Mouse (Mus musculus): ENCODE measurements around the gene Basp1. TPM values are rescaled to one million over a fixed set of nuclear protein-coding genes. Genes with fewer than 3 reads are reported as not detected.
A peak's percentile ranks its signal among the peaks of the same experiment; 100 is the strongest.

Basp1 gene
- total and polyA plus RNA-seq, 3 experiments = 0.04 to 2.5 (median 1.6) TPM

DNA sequence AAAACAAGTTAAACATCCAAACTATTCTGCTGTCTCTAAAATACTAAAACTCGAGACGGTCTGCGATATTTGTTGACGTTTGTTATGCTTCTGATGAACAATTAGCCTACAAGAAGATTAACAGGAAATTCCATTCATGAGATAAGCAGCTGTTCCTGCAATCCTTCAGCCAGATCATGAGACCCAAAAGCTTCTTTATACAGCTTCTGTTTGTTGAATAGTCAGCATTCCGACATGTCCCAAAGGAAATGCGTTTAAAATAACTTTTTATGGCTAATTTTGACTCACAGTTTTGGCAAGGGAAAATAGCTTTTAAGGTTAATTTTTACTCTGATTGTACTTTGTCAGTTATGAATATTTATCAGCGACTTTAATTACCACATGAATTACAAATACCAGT, 46.3 kb upstream of the Basp1 start:
- no peaks in the 10 kb centered on the region for H3K79me2 ChIP-seq (replicated peaks; ENCODE audit: control insufficient read depth, extremely low read depth, insufficient read depth, poor library complexity, severe bottlenecking)
- dilution Hi-C loops (cut with MboI; ENCODE audit: extremely low pct_ligation_motif_present, extremely low pct_unique_long_range_greater_than_20kb, low sequenced_read_pairs) (no loop called here), in situ Hi-C loops (cut with MboI; ENCODE audit: low pct_ligation_motif_present, low pct_unique_long_range_greater_than_20kb, low sequenced_read_pairs) (no loop called here)
- no peak overlapping the region for H3K27ac ChIP-seq (ENCODE audit: insufficient read depth, low read depth)
- no peaks in the 10 kb centered on the region for H3K36me3 ChIP-seq (replicated peaks in 1 of 2; ENCODE audit: control insufficient read depth in 1 of 2, insufficient read depth in 1 of 2, low read length in 1 of 2)
- no peak overlapping the region for H3K4me2 ChIP-seq (ENCODE audit: insufficient read depth, low read depth, poor library complexity, severe bottlenecking)
- no peak for DNase-seq (ENCODE audit: extremely low read depth)
- H3K4me1 ChIP-seq (ENCODE audit: control insufficient read depth in 1 of 2, insufficient read depth in 2 of 2) = peaks cover 0 to 8% of the 10 kb centered on the region in 2 experiments; a peak in 1 of 4 replicates
- H3K4me3 ChIP-seq (replicated peaks in 1 of 3; ENCODE audit: low read depth in 2 of 3, low read length in 2 of 3, poor library complexity in 1 of 3) = no peak overlapping the region
- no peaks in the 10 kb centered on the region for H3K27me3 ChIP-seq (replicated peaks)
- TF ChIP-seq IRF4 (IDR thresholded peaks at IDR 0.05; ENCODE audit: low read depth, low read length) = no peak
- no peak for TF ChIP-seq CHD1 (IDR thresholded peaks at IDR 0.05; ENCODE audit: low read depth, low read length)
- no peak for TF ChIP-seq MAFK (IDR thresholded peaks at IDR 0.05; ENCODE audit: insufficient replicate concordance, low read length)
- no peak for TF ChIP-seq E2F4 (IDR thresholded peaks at IDR 0.05; ENCODE audit: insufficient replicate concordance, low read depth, low read length)
- TF ChIP-seq MXI1 (IDR thresholded peaks at IDR 0.05; ENCODE audit: low read depth, low read length) = no peak
- no peak for TF ChIP-seq ZNF384 (IDR thresholded peaks at IDR 0.05; ENCODE audit: low read depth, low read length)
- no peak for TF ChIP-seq POLR2A (IDR thresholded peaks at IDR 0.05; ENCODE audit: low read depth, low read length)
- TF ChIP-seq ETS1 (conservative IDR thresholded peaks at IDR 0.05; ENCODE audit: low read depth, low read length) = no peak
- no peak for TF ChIP-seq MAX (IDR thresholded peaks at IDR 0.05; ENCODE audit: low read length)
- no peak for TF ChIP-seq NELFE (IDR thresholded peaks at IDR 0.05; ENCODE audit: low read depth, low read length)
- no peak for TF ChIP-seq SIN3A (IDR thresholded peaks at IDR 0.05; ENCODE audit: low read length)
- no peak for TF ChIP-seq JUND (conservative IDR thresholded peaks at IDR 0.05; ENCODE audit: low read depth, low read length)
- TF ChIP-seq PAX5 (IDR thresholded peaks at IDR 0.05; ENCODE audit: low read length) = no peak
- TF ChIP-seq ZKSCAN1 (IDR thresholded peaks at IDR 0.05; ENCODE audit: borderline replicate concordance, low read depth, low read length) = no peak
- no peaks in the 10 kb centered on the region for H3K9me3 ChIP-seq (replicated peaks; ENCODE audit: low read length)
- no peak overlapping the region for H3K9ac ChIP-seq (ENCODE audit: insufficient read depth, low read depth)

DNA sequence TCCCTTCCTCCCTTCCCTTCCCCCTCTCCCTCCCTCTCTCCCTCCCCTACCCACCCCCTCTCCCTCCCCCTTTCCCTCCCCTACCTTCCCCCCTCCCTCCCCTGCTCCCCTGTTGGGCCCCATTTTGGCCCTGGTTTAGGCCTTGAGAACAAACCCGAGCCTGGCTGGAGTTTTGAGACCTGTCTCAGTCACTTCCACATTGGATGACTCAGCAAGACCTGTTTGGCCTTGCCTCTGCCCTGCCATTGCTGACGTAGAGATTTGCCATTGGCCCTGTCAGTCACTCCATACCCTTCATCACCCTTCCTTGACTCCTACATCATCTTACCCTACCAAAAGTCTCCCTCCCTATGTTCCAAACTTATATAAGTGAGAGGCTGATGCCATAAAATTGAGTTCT, 43.9 kb upstream of the Basp1 start:
- in situ Hi-C loops (cut with MboI; ENCODE audit: low pct_ligation_motif_present, low pct_unique_long_range_greater_than_20kb, low sequenced_read_pairs) (no loop called here), dilution Hi-C loops (cut with MboI; ENCODE audit: extremely low pct_ligation_motif_present, extremely low pct_unique_long_range_greater_than_20kb, low sequenced_read_pairs) (no loop called here)
- Histone ChIP-seq H3K27ac (ENCODE audit: insufficient read depth, low read depth) (no peak overlapping the region), H3K79me2 (replicated peaks; ENCODE audit: control insufficient read depth, extremely low read depth, insufficient read depth, poor library complexity, severe bottlenecking) (no peaks in the 10 kb centered on the region), H3K4me2 (ENCODE audit: insufficient read depth, low read depth, poor library complexity, severe bottlenecking) (no peak overlapping the region), H3K9me3 (replicated peaks; ENCODE audit: low read length) (no peaks in the 10 kb centered on the region), H3K36me3 (replicated peaks in 1 of 2; ENCODE audit: control insufficient read depth in 1 of 2, insufficient read depth in 1 of 2, low read length in 1 of 2) (no peaks in the 10 kb centered on the region), H3K27me3 (replicated peaks) (no peaks in the 10 kb centered on the region), H3K4me1 (ENCODE audit: control insufficient read depth in 1 of 2, insufficient read depth in 2 of 2) (peaks cover 0 to 8% of the 10 kb centered on the region in 2 experiments; a peak in 1 of 4 replicates), H3K9ac (ENCODE audit: insufficient read depth, low read depth) (no peak overlapping the region), H3K4me3 (replicated peaks in 1 of 3; ENCODE audit: low read depth in 2 of 3, low read length in 2 of 3, poor library complexity in 1 of 3) (no peak overlapping the region)
- TF ChIP-seq RCOR1 (conservative IDR thresholded peaks at IDR 0.05; ENCODE audit: low read depth, low read length) (no peak), ZMIZ1 (IDR thresholded peaks at IDR 0.05; ENCODE audit: low read depth, low read length) (no peak), SMC3 (IDR thresholded peaks at IDR 0.05; ENCODE audit: low read depth, low read length) (no peak), ELF1 (IDR thresholded peaks at IDR 0.05; ENCODE audit: low read depth, low read length) (no peak), E2F4 (IDR thresholded peaks at IDR 0.05; ENCODE audit: insufficient replicate concordance, low read depth, low read length) (no peak)
- DNase-seq (ENCODE audit: extremely low read depth) = peak; percentile 34

Data from CH12.LX (cell line).